In genomic region chr14:98431959-98432358, GRCm38 (mm10) we compare ENCODE assay signal across 13 mouse cellular contexts.
DNase-seq lines count a peak whose midpoint lies in the region; ATAC-seq and TF ChIP-seq lines count a peak whose summit lies in the region.
"Had no signal": no experiment of that assay in that cellular context is flagged by ENCODE, and none has a peak within 500 bp of the region (broad histone marks: within the 10 kb centered on the region; RNA-seq: fewer than 3 reads in every experiment).

No protein-coding gene starts in this region.

- H3K9me3 ChIP-seq in heart, embryonic 16.5 days (replicated peaks; ENCODE audit: control insufficient read depth, low read length) = no peaks in the 10 kb centered on the region
- no peaks in the 10 kb centered on the region for H3K9me3 ChIP-seq in midbrain, embryonic 11.5 days (ENCODE audit: control insufficient read depth, low read length)
- H3K9me3 ChIP-seq in midbrain, postnatal 0 days (ENCODE audit: low read length) = no peaks in the 10 kb centered on the region
- no peaks in the 10 kb centered on the region for H3K9me3 ChIP-seq in heart, postnatal 0 days (replicated peaks; ENCODE audit: control insufficient read depth, low read length)
- no peaks in the 10 kb centered on the region for H3K9me3 ChIP-seq in neural tube, embryonic 15.5 days (replicated peaks)
- H3K9me3 ChIP-seq: embryonic facial prominence, embryonic 13.5 days; forebrain, embryonic 13.5 days; intestine, embryonic 15.5 days had no signal

- H3K79me2 ChIP-seq in heart, adult 2 months (replicated peaks; ENCODE audit: control insufficient read depth, insufficient read depth, low read length) = no peaks in the 10 kb centered on the region

- H3K27me3 ChIP-seq in heart, embryonic 16.5 days (ENCODE audit: control insufficient read depth, insufficient read depth, low read length) = no peaks in the 10 kb centered on the region
- H3K27me3 ChIP-seq in heart, adult 2 months (ENCODE audit: control insufficient read depth, insufficient read depth, low read length) = no peaks in the 10 kb centered on the region
- H3K27me3 ChIP-seq in midbrain, embryonic 11.5 days (ENCODE audit: control insufficient read depth, insufficient read depth, low read length) = no peaks in the 10 kb centered on the region
- no peaks in the 10 kb centered on the region for H3K27me3 ChIP-seq in midbrain, postnatal 0 days (ENCODE audit: insufficient read depth, low read length)
- no peaks in the 10 kb centered on the region for H3K27me3 ChIP-seq in heart, postnatal 0 days (ENCODE audit: control insufficient read depth, insufficient read depth, low read length)
- H3K27me3 ChIP-seq in neural tube, embryonic 15.5 days (replicated peaks) = no peaks in the 10 kb centered on the region
- H3K27me3 ChIP-seq: embryonic facial prominence, embryonic 13.5 days; forebrain, embryonic 13.5 days; intestine, embryonic 15.5 days had no signal

- TF ChIP-seq EP300 in heart, adult 2 months (IDR thresholded peaks at IDR 0.05; ENCODE audit: insufficient read depth, low read depth, low read length) = no peak
- TF ChIP-seq EP300 in heart, postnatal 0 days (IDR thresholded peaks at IDR 0.05; ENCODE audit: low read depth) = no peak

- no peak overlapping the region for H3K9ac ChIP-seq in heart, embryonic 16.5 days (ENCODE audit: low read length)
- H3K9ac ChIP-seq in heart, adult 2 months (ENCODE audit: low read depth, low read length) = no peak overlapping the region
- H3K9ac ChIP-seq in midbrain, embryonic 11.5 days (ENCODE audit: low read length) = no peak overlapping the region
- H3K9ac ChIP-seq in midbrain, postnatal 0 days (replicated peaks; ENCODE audit: low read length, poor library complexity, severe bottlenecking) = no peak overlapping the region
- no peak overlapping the region for H3K9ac ChIP-seq in heart, postnatal 0 days (replicated peaks; ENCODE audit: low read depth, low read length)
- no peak overlapping the region for H3K9ac ChIP-seq in neural tube, embryonic 15.5 days (replicated peaks)
- H3K9ac ChIP-seq: embryonic facial prominence, embryonic 13.5 days; forebrain, embryonic 13.5 days; intestine, embryonic 15.5 days had no signal

- intact Hi-C loops in heart, adult 2 months (cut with DNase I) = no loop called here

- H3K36me3 ChIP-seq in heart, embryonic 16.5 days (ENCODE audit: control insufficient read depth, insufficient read depth) = no peaks in the 10 kb centered on the region
- H3K36me3 ChIP-seq in heart, adult 2 months (ENCODE audit: control insufficient read depth, insufficient read depth, low read length) = no peaks in the 10 kb centered on the region
- no peaks in the 10 kb centered on the region for H3K36me3 ChIP-seq in midbrain, embryonic 11.5 days (ENCODE audit: control insufficient read depth, insufficient read depth, low read length)
- no peaks in the 10 kb centered on the region for H3K36me3 ChIP-seq in midbrain, postnatal 0 days (ENCODE audit: insufficient read depth, low read length)
- H3K36me3 ChIP-seq in heart, postnatal 0 days (replicated peaks; ENCODE audit: control insufficient read depth, insufficient read depth, low read length) = no peaks in the 10 kb centered on the region
- no peaks in the 10 kb centered on the region for H3K36me3 ChIP-seq in neural tube, embryonic 15.5 days
- H3K36me3 ChIP-seq: embryonic facial prominence, embryonic 13.5 days; intestine, embryonic 15.5 days had no signal

- DNase-seq in heart, adult 2 months = no peak
- DNase-seq in midbrain, embryonic 11.5 days (ENCODE audit: low spot score, missing footprints) = no peak
- DNase-seq in midbrain, postnatal 0 days (ENCODE audit: low spot score) = no peak
- peak; percentile 14 for DNase-seq in heart, postnatal 0 days (ENCODE audit: low spot score)
- no peak for DNase-seq in adrenal gland, postnatal 10 days
- no peak for DNase-seq in right cerebral cortex, postnatal 25 days
- DNase-seq: cerebellum, adult 8-10 months; gastrocnemius, postnatal 10 days had no signal

- TF ChIP-seq POLR2A in heart, adult 2 months (IDR thresholded peaks at IDR 0.05; ENCODE audit: insufficient read depth, low read depth, low read length) = no peak

- peak overlapping the region; percentile 52 for H3K4me2 ChIP-seq in heart, embryonic 16.5 days (ENCODE audit: low read depth, low read length)
- H3K4me2 ChIP-seq in midbrain, embryonic 11.5 days = no peak overlapping the region
- no peak overlapping the region for H3K4me2 ChIP-seq in midbrain, postnatal 0 days (ENCODE audit: low read depth, low read length, poor library complexity, severe bottlenecking)
- peak overlapping the region; percentile 36 for H3K4me2 ChIP-seq in heart, postnatal 0 days (ENCODE audit: low read depth, low read length)
- peak overlapping the region; percentile 11; the same call in 1 of the 2 replicates for H3K4me2 ChIP-seq in neural tube, embryonic 15.5 days
- H3K4me2 ChIP-seq: embryonic facial prominence, embryonic 13.5 days; forebrain, embryonic 13.5 days; intestine, embryonic 15.5 days had no signal

- H3K27ac ChIP-seq in heart, embryonic 16.5 days (ENCODE audit: low read length) = no peak overlapping the region
- no peak overlapping the region for H3K27ac ChIP-seq in heart, adult 2 months
- no peak overlapping the region for H3K27ac ChIP-seq in midbrain, embryonic 11.5 days (ENCODE audit: low read depth, low read length)
- no peak overlapping the region for H3K27ac ChIP-seq in midbrain, postnatal 0 days (ENCODE audit: low read depth, low read length)
- no peak overlapping the region for H3K27ac ChIP-seq in heart, postnatal 0 days (ENCODE audit: low read depth)
- H3K27ac ChIP-seq in neural tube, embryonic 15.5 days (replicated peaks) = no peak overlapping the region
- H3K27ac ChIP-seq: embryonic facial prominence, embryonic 13.5 days; forebrain, embryonic 13.5 days; intestine, embryonic 15.5 days had no signal

- peak overlapping the region; percentile 19; the same call in 1 of the 2 replicates for H3K4me3 ChIP-seq in heart, embryonic 16.5 days (ENCODE audit: low read length)
- H3K4me3 ChIP-seq in heart, adult 2 months = no peak overlapping the region
- H3K4me3 ChIP-seq in midbrain, embryonic 11.5 days (ENCODE audit: low read depth, low read length) = no peak overlapping the region
- no peak overlapping the region for H3K4me3 ChIP-seq in midbrain, postnatal 0 days (ENCODE audit: low read depth, low read length)
- H3K4me3 ChIP-seq in heart, postnatal 0 days (ENCODE audit: low read depth, low read length) = peak overlapping the region; percentile 17
- no peak overlapping the region for H3K4me3 ChIP-seq in neural tube, embryonic 15.5 days (replicated peaks)
- H3K4me3 ChIP-seq: embryonic facial prominence, embryonic 13.5 days; forebrain, embryonic 13.5 days; intestine, embryonic 15.5 days had no signal

- 0 out of 2 replicates have a peak, but pooled peaks cover 2% of the 10 kb centered on the region for H3K4me1 ChIP-seq in heart, embryonic 16.5 days (ENCODE audit: control insufficient read depth, insufficient read depth, low read length)
- H3K4me1 ChIP-seq in heart, adult 2 months (ENCODE audit: control insufficient read depth, insufficient read depth, low read length) = no peaks in the 10 kb centered on the region; the same call in 1 of the 2 replicates
- H3K4me1 ChIP-seq in midbrain, embryonic 11.5 days (ENCODE audit: control insufficient read depth, insufficient read depth, low read length) = no peaks in the 10 kb centered on the region
- H3K4me1 ChIP-seq in midbrain, postnatal 0 days (ENCODE audit: insufficient read depth, low read length) = no peaks in the 10 kb centered on the region
- H3K4me1 ChIP-seq in heart, postnatal 0 days (ENCODE audit: control insufficient read depth, insufficient read depth) = peaks cover 3% of the 10 kb centered on the region; the same call in 1 of the 2 replicates
- no peaks in the 10 kb centered on the region for H3K4me1 ChIP-seq in neural tube, embryonic 15.5 days
- H3K4me1 ChIP-seq: embryonic facial prominence, embryonic 13.5 days; forebrain, embryonic 13.5 days; intestine, embryonic 15.5 days had no signal

- TF ChIP-seq CTCF in heart, adult 2 months (IDR thresholded peaks at IDR 0.05) = no peak
- no peak for TF ChIP-seq CTCF in midbrain, postnatal 0 days (IDR thresholded peaks at IDR 0.05)
- TF ChIP-seq CTCF in heart, postnatal 0 days (IDR thresholded peaks at IDR 0.05; ENCODE audit: low read depth) = no peak

- WGBS in heart, embryonic 16.5 days = 29% methylated on average over 11 of the region's 11 CpGs
- 18% methylated on average over 11 of the region's 11 CpGs for WGBS in heart, adult 2 months
- WGBS in midbrain, embryonic 11.5 days = 61% methylated on average over 11 of the region's 11 CpGs
- 44% methylated on average over 11 of the region's 11 CpGs for WGBS in midbrain, postnatal 0 days
- 23% methylated on average over 11 of the region's 11 CpGs for whole genome bisulfite sequencing in heart, postnatal 0 days
- WGBS in neural tube, embryonic 15.5 days = 63% methylated on average over 11 of the region's 11 CpGs

- ATAC-seq in heart, embryonic 16.5 days (replicated peaks; ENCODE audit: extremely low read depth, insufficient read depth, low FRiP score) = 0 out of 2 replicates have a peak, but pooled peaks have one; percentile 52
- ATAC-seq in midbrain, embryonic 11.5 days (ENCODE audit: low FRiP score) = 0 out of 2 replicates have a peak, but pooled peaks have one; percentile 27
- no peak for ATAC-seq in midbrain, postnatal 0 days (ENCODE audit: low FRiP score)
- ATAC-seq in heart, postnatal 0 days (ENCODE audit: insufficient read depth, low read depth) = no peak
- ATAC-seq in neural tube, embryonic 15.5 days (ENCODE audit: low FRiP score) = no peak
- ATAC-seq: forebrain, embryonic 13.5 days; intestine, embryonic 15.5 days had no signal

Comparison
In these comparisons a context has a peak if more than half of its experiments do, and no peak if none do; other contexts are left out.
1. ATAC-seq: peak in heart, embryonic 16.5 days (single experiment) and midbrain, embryonic 11.5 days (single experiment); none in midbrain, postnatal 0 days (single experiment), heart, postnatal 0 days (single experiment) and neural tube, embryonic 15.5 days (single experiment).
2. H3K4me3 ChIP-seq: peak in heart, embryonic 16.5 days (single experiment) and heart, postnatal 0 days (single experiment); none in heart, adult 2 months (single experiment), midbrain, embryonic 11.5 days (single experiment), midbrain, postnatal 0 days (single experiment) and neural tube, embryonic 15.5 days (single experiment).
3. H3K4me2 ChIP-seq: peak in heart, embryonic 16.5 days (single experiment), heart, postnatal 0 days (single experiment) and neural tube, embryonic 15.5 days (single experiment); none in midbrain, embryonic 11.5 days (single experiment) and midbrain, postnatal 0 days (single experiment).